Mouse (Mus musculus) small intestine, adult 2 months (tissue): Measurements from ENCODE around the gene Hoxd8.

Experiments used
- CTCF ChIP-seq: fragments of 200-500 bp; IDR thresholded peaks from 2 replicates; pipeline ENCODE4 v1.5.1; 2012; ENCODE audit warnings: low read depth, mild to moderate bottlenecking, control low read depth, inconsistent platforms, low read length, moderate library complexity, mixed read lengths; ENCODE audit not compliant: insufficient replicate concordance, insufficient read length; ENCODE audit errors: extremely low read depth
- POLR2A ChIP-seq: fragments of 200-500 bp; IDR thresholded peaks from 2 replicates; pipeline ENCODE4 v1.6.1; 2012; ENCODE audit warnings: low read depth, mild to moderate bottlenecking, control low read depth, inconsistent platforms, low read length, moderate library complexity

DNA sequence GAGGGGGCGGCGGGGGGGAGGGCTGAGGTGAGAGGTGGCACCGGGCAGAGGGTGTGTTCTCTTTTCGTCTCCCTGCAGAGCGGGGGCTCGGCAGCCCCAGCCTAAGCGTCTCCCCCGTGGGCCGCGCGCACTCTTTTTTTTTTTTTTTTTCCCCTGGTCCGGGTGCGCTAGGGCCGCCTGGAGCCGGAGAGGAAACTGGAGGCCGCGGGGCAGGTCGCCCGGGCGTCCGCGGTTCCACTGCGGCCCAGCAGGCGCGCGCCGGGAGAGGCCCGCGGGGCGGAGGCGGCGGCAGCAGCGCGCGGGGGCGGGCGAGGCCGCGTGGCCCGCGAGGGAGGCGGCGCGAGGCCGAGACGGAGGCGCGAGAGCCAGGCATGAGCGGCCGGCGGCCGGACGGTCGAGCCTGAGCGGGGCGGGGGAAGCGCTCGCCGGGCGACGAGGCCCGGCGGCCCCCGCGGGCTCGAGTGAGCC is 618 bp downstream of the Hoxd8 start:
- TF ChIP-seq CTCF = no peak
- TF ChIP-seq POLR2A = no peak
